7 mouse cellular contexts compared by ENCODE assay signal in the genomic region with DNA sequence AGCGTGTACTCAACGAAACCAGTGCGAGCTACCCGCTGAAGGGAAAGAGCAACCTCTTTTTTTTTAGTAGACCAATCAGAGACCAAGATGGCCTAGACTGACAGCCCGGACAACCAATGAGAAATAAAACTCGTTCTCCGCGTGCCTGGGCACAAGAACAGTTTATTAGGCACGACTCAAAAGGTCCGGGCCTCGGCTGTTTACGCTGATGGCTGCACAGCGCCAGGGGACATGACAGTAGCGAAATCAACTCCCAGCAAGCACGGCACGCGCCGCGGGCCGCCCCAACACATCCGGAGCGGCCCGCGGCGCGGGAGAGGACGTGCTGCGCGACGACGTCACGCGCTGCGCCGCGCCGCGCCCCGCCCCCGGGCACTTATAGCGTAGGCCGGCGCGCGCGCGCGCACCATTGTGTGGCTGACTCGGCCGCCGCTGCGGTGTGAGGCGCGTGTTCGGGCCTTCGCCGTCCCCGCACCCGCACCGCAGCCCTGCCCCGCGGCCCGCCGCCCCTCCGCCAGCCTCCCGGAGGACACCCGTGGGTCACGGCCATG. TPM values are rescaled to one million over a fixed set of nuclear protein-coding genes. Genes with fewer than 3 reads are reported as not detected.
DNase-seq lines count a peak whose midpoint lies in the region; ATAC-seq and TF ChIP-seq lines count a peak whose summit lies in the region.

Gene Srsf6, plus strand, starts transcription at position 406 of the 551 bp plus-strand sequence.

- WGBS in embryonic facial prominence, embryonic 13.5 days = under 1% methylated on average over 54 of the region's 68 CpGs
- WGBS in kidney, adult 2 months = under 1% methylated on average over 67 of the region's 68 CpGs
- WGBS in limb, embryonic 12.5 days = under 1% methylated on average over 68 of the region's 68 CpGs
- 0% methylated on average over 67 of the region's 68 CpGs for WGBS in midbrain, embryonic 15.5 days
- whole genome bisulfite sequencing in spleen, adult 2 months = under 1% methylated on average over 63 of the region's 68 CpGs

- no peak for TF ChIP-seq CTCF in kidney, adult 2 months (conservative IDR thresholded peaks at IDR 0.05; ENCODE audit: insufficient read depth, insufficient read length, low read depth, low read length)
- TF ChIP-seq CTCF in spleen, adult 2 months (IDR thresholded peaks at IDR 0.05; ENCODE audit: extremely low read depth, insufficient read depth, insufficient read length, insufficient replicate concordance) = no peak

- H3K9ac ChIP-seq in embryonic facial prominence, embryonic 13.5 days = peak within 1 kb of the TSS; percentile 100
- H3K9ac ChIP-seq in limb, embryonic 12.5 days (replicated peaks) = peak within 1 kb of the TSS; percentile 100
- H3K9ac ChIP-seq in midbrain, embryonic 15.5 days = peak within 1 kb of the TSS; percentile 100

- peak within 1 kb of the TSS; percentile 98 for H3K27ac ChIP-seq in embryonic facial prominence, embryonic 13.5 days
- peak within 1 kb of the TSS; percentile 96 for H3K27ac ChIP-seq in kidney, adult 2 months (ENCODE audit: insufficient read depth, low read depth, low read length)
- H3K27ac ChIP-seq in limb, embryonic 12.5 days = peak within 1 kb of the TSS; percentile 98
- peak within 1 kb of the TSS; percentile 100 for H3K27ac ChIP-seq in midbrain, embryonic 15.5 days
- peak within 1 kb of the TSS; percentile 98 for H3K27ac ChIP-seq in spleen, adult 2 months (ENCODE audit: insufficient read depth, low read length)

- H3K27me3 ChIP-seq in embryonic facial prominence, embryonic 13.5 days = peaks cover 8% of the 10 kb centered on the region
- H3K27me3 ChIP-seq in kidney, adult 2 months (replicated peaks; ENCODE audit: control insufficient read depth, insufficient read depth, low read length) = no peaks in the 10 kb centered on the region
- H3K27me3 ChIP-seq in limb, embryonic 12.5 days = peaks cover 9% of the 10 kb centered on the region; the same call in 1 of the 2 replicates
- no peaks in the 10 kb centered on the region for H3K27me3 ChIP-seq in midbrain, embryonic 15.5 days (replicated peaks)
- no peaks in the 10 kb centered on the region for H3K27me3 ChIP-seq in spleen, adult 2 months (ENCODE audit: control insufficient read depth, insufficient read depth, low read length)

- H3K4me3 ChIP-seq in embryonic facial prominence, embryonic 13.5 days = peak within 1 kb of the TSS; percentile 89
- peak within 1 kb of the TSS; percentile 92 for H3K4me3 ChIP-seq in kidney, adult 2 months (ENCODE audit: insufficient read depth, low read depth, low read length)
- H3K4me3 ChIP-seq in limb, embryonic 12.5 days (replicated peaks) = peak within 1 kb of the TSS; percentile 99
- H3K4me3 ChIP-seq in midbrain, embryonic 15.5 days = peak within 1 kb of the TSS; percentile 99
- peak within 1 kb of the TSS; percentile 96 for H3K4me3 ChIP-seq in spleen, adult 2 months (ENCODE audit: extremely low read depth, insufficient read depth, insufficient read length)

- no peaks in the 10 kb centered on the region for H3K9me3 ChIP-seq in embryonic facial prominence, embryonic 13.5 days
- H3K9me3 ChIP-seq in limb, embryonic 12.5 days = no peaks in the 10 kb centered on the region
- H3K9me3 ChIP-seq in midbrain, embryonic 15.5 days = no peaks in the 10 kb centered on the region

- H3K4me1 ChIP-seq in embryonic facial prominence, embryonic 13.5 days = peaks cover 9% of the 10 kb centered on the region
- H3K4me1 ChIP-seq in kidney, adult 2 months (ENCODE audit: control insufficient read depth, insufficient read depth, low read length) = peaks cover 6% of the 10 kb centered on the region
- H3K4me1 ChIP-seq in limb, embryonic 12.5 days (replicated peaks) = peaks cover 9% of the 10 kb centered on the region
- H3K4me1 ChIP-seq in midbrain, embryonic 15.5 days = peaks cover 20% of the 10 kb centered on the region
- peaks cover 5% of the 10 kb centered on the region; the same call in 1 of the 2 replicates for H3K4me1 ChIP-seq in spleen, adult 2 months (ENCODE audit: control insufficient read depth, insufficient read depth, insufficient read length)

- TF ChIP-seq POLR2A in kidney, adult 2 months (IDR thresholded peaks at IDR 0.05; ENCODE audit: low read depth, low read length) = peak; percentile 75
- peak; percentile 85 for TF ChIP-seq POLR2A in spleen, adult 2 months (IDR thresholded peaks at IDR 0.05; ENCODE audit: low read depth, low read length)

- H3K36me3 ChIP-seq in embryonic facial prominence, embryonic 13.5 days = peaks cover 33% of the 10 kb centered on the region
- peaks cover 8% of the 10 kb centered on the region for H3K36me3 ChIP-seq in kidney, adult 2 months (ENCODE audit: control insufficient read depth, insufficient read depth, low read length)
- H3K36me3 ChIP-seq in limb, embryonic 12.5 days = peaks cover 36% of the 10 kb centered on the region
- peaks cover 25% of the 10 kb centered on the region for H3K36me3 ChIP-seq in midbrain, embryonic 15.5 days (replicated peaks)
- H3K36me3 ChIP-seq in spleen, adult 2 months (ENCODE audit: control insufficient read depth, insufficient read depth, low read length) = peaks cover 19% of the 10 kb centered on the region

- peak; percentile 87 to 93 for DNase-seq in adrenal gland, postnatal 36 days
- DNase-seq in heart, adult 18-20 months = peak; percentile 94 to 97
- DNase-seq in kidney, adult 2 months = peak; percentile 96
- peak; percentile 84 to 87 for DNase-seq in spleen, adult 2 months (ENCODE audit: low read depth in 1 of 2, low spot score in 2 of 2)

- ATAC-seq in embryonic facial prominence, embryonic 13.5 days (ENCODE audit: insufficient number of reproducible peaks, insufficient read depth, low FRiP score, low TSS enrichment, low read depth) = peak; percentile 89
- ATAC-seq in limb, embryonic 12.5 days (ENCODE audit: insufficient number of reproducible peaks, insufficient read depth, low FRiP score, low TSS enrichment, low read depth) = peak; percentile 90
- peak; percentile 93 for ATAC-seq in midbrain, embryonic 15.5 days (replicated peaks)

- peak within 1 kb of the TSS; percentile 84 for H3K4me2 ChIP-seq in embryonic facial prominence, embryonic 13.5 days
- peak within 1 kb of the TSS; percentile 79 for H3K4me2 ChIP-seq in limb, embryonic 12.5 days
- H3K4me2 ChIP-seq in midbrain, embryonic 15.5 days = peak within 1 kb of the TSS; percentile 88

RNA-seq across cellular contexts. Expression of gene Srsf6, which starts in this region (rescaled TPM):
- 100 to 1,000 TPM; 149 to 224 TPM for total RNA-seq in adrenal gland, postnatal 36 days (2021)
- 237 and 254 TPM in 2 replicates for polyA plus RNA-seq in embryonic facial prominence, embryonic 13.5 days (2015; fragmentation: Nextera tagmentation; extraction: Ambion mirVana)
- total RNA-seq in heart, adult 18-20 months (2021) = 10 to 100 TPM; 61.5 to 68.1 TPM
- 58.7 and 64.6 TPM in 2 replicates for polyA plus RNA-seq in kidney, adult 2 months (2012; rRNA removed)
- polyA plus RNA-seq in limb, embryonic 12.5 days (2016; fragmentation: Nextera tagmentation; extraction: Ambion mirVana) = 294 and 305 TPM in 2 replicates
- 141 and 142 TPM in 2 replicates for polyA plus RNA-seq in midbrain, embryonic 15.5 days (2015; fragmentation: Nextera tagmentation; extraction: Ambion mirVana)
- 101 and 113 TPM in 2 replicates for polyA plus RNA-seq in spleen, adult 2 months (2012; rRNA removed)

Comparison
In these comparisons a context has a peak if more than half of its experiments do, and no peak if none do; other contexts are left out.
1. Peak in every context shown above with its lines: DNase-seq, ATAC-seq, H3K4me3 ChIP-seq and H3K27ac ChIP-seq.